Mouse (Mus musculus) activated CD4-positive, CD25-positive, alpha-beta regulatory T cell, adult 4 months (primary cell): Measurements from ENCODE around the gene Pgm2l1. TPM values are rescaled to one million over a fixed set of nuclear protein-coding genes. Genes with fewer than 3 reads are reported as not detected.

ENCODE experiments used
- ATAC-seq: one replicate; pipeline ENCODE4 v1.8.0; 2017
- polyA plus RNA-seq, 2 experiments: library from polyadenylated mRNA; unstranded; fragments of 100-300 nt; shearing (Covaris generic); gene quantifications; one replicate each; pipeline ENCODE4 v1.2.1; 2017

The Pgm2l1 gene
- polyA plus RNA-seq, result 1 to 10 TPM; 3.7 to 3.8 TPM

- ATAC-seq, result peak; percentile 94
These were observed at the start of gene Pgm2l1 for GRCm38 (mm10) chr7:100227158-100227875. Pgm2l1 (plus strand) TSS chr7:100227394.

- ATAC-seq, result no peak
These were observed 48.9 kb upstream of the Pgm2l1 start for GRCm38 (mm10) chr7:100178016-100178890.

GRCm38 (mm10) chr7:100178891-100179233, 48.3 kb upstream of the Pgm2l1 start:
- ATAC-seq, result no peak

DNA sequence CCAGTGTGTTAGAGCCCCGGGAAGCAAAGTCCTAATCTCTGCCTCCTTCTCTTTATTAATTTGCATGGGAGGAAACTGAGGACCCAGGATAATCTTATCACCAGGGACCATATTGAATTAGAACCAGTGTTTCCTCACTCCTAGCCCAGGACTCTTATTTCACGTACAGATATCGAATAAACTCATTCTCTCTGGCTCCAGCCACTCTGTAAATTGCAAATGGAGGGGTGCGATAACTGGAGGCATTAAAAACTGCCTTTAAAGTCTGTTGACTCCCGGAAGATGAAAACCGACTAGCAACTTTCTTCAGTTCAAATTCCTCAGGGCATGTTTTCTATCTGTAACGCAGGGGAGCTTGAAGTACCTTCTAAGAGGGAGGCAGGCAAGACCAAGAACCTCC, 47.8 kb upstream of the Pgm2l1 start:
- ATAC-seq, result no peak

DNA sequence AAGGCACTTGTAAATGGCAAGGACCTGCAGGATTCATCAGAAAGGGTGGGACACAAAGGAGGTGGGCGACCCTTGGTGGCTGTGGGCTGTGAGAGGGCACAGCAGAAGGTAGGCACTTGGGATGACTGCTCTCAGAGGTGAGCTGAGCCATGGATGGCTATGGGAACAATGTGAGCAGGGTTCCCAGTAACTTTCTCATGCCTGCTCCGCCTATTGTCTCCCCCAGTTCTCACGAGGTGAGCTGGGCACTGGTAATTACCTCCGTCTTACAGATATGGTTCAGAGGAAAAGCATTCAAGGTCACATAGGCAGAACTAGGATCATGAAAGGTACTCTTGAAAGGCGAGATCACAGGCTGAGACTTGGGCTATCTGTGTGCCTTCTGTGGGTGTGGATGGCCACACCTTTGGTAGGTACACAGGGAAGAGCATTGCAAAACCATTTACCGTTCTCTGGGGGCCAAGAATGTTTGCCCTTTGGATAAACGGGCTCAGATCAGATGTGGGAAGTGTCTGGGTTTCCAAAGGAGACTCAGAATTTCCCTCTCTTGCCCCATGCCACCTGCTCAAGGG, 47.3 kb upstream of the Pgm2l1 start:
- ATAC-seq, result no peak

- no peak for ATAC-seq
These were observed 46.0 kb upstream of the Pgm2l1 start for GRCm38 (mm10) chr7:100181176-100181575.

- no peak for ATAC-seq
These were observed 45.6 kb upstream of the Pgm2l1 start for GRCm38 (mm10) chr7:100181614-100182013.

- no peak for ATAC-seq
These were observed 44.8 kb upstream of the Pgm2l1 start for GRCm38 (mm10) chr7:100182388-100182787.

- no peak for ATAC-seq
These were observed 39.6 kb upstream of the Pgm2l1 start for GRCm38 (mm10) chr7:100187601-100188000.

GRCm38 (mm10) chr7:100190167-100190566, 37.0 kb upstream of the Pgm2l1 start:
- ATAC-seq, result no peak

DNA sequence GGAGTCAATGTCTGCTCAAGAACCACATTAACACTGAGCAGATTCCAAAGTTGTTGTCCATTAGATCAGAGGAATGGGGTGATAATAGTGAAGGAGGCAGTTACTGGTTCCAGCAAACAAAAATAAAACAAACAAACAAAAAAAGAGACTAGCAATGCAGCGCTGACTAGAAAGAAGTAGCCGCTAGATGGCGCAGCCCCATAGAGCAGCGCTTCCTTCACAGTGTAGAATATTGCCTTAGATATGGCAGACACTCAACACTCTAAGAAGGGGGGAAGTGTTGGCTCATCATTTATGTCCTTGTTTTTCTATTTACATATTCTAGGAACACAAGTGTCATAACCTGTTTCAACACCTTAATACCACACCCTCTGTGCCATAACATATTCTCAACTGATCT, 36.4 kb upstream of the Pgm2l1 start:
- ATAC-seq, result no peak

DNA sequence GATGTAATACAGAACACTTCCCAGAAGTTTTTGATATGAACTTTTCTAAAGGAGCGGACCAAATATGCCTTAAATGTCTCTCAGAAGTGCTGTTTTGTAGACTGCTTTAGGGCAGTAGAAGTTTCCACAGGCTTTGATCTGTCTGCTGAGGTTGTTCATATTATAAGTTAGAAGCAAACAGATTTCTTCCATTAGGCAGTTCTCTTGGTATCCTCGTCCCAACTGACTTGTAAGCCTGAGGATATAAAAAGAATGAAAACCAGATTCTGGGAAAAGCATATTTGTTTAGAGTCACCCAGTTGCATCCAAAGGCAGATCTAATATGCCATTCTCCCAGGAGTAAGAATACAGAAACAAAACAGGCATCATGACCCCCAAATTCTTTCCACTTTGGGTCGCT, 26.0 kb upstream of the Pgm2l1 start:
- no peak for ATAC-seq

DNA sequence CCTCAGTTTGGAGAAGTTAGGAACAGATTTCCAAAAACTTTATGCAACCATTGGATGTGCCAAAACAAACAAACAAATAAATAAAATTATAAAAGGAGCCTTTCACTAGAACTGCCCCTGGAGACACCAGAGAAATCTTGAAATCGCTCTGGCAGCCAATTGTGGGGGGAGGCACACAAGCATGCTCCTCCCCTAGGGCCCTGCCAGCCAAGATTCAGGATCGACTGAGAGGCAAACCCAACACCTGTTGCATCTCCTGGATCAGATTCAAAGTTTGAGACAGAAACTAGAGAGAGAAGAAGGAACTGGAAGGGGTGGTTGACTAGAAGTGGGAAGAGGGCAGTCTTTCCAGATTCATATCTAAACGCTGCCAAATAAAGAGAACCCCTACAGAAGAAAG, 23.6 kb upstream of the Pgm2l1 start:
- no peak for ATAC-seq

GRCm38 (mm10) chr7:100204871-100205270, 22.3 kb upstream of the Pgm2l1 start:
- no peak for ATAC-seq

DNA sequence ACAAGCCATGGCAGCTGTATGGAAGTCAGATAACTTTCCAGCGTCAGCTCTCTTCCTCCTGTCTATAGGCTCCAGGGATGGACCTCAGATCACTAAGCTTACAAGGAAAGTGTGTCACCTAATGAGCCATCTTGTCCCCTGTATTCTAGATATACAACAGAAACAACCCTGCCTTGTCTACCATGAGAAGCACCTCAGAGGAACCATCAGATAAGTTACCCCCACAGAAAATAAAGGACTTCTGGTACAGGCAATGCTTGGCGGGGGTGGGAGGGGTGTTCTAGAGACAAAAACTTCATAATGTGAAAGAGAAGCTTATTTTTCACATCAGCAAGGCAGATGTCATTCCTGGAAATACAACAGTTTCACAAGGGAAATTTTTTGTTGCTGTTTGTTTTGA, 21.1 kb upstream of the Pgm2l1 start:
- ATAC-seq, result no peak

- ATAC-seq, result no peak
These were observed 19.3 kb upstream of the Pgm2l1 start for GRCm38 (mm10) chr7:100207886-100208285.

- no peak for ATAC-seq
These were observed 12.9 kb upstream of the Pgm2l1 start for GRCm38 (mm10) chr7:100214310-100214709.

DNA sequence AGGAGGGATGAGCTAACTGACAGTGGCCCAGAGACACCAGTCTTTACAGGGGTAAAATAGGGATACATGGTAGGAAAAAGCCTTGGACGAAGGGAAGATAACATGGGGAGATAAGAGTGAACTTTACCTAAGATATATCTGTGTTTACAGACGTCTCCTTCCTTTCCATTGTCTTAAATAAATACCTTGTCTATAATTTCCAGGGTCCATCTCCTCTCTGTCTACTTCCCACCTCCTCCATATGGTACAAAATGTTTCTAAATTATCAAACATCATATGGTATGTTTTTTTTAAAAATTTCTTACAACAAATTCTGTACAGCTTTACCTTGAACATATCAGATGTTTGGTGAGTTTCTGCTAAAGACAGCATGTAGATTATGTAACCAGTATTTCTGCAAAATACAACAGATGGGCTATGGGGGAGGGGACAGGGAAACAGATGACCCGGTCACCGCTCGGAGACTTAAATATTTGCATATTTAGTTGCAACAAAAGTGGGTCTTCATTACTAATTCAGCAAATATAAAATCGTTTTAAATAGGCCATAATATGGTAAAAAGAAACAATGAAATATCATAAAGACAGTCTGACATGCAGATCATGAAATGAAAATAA, 12.0 kb upstream of the Pgm2l1 start:
- no peak for ATAC-seq

DNA sequence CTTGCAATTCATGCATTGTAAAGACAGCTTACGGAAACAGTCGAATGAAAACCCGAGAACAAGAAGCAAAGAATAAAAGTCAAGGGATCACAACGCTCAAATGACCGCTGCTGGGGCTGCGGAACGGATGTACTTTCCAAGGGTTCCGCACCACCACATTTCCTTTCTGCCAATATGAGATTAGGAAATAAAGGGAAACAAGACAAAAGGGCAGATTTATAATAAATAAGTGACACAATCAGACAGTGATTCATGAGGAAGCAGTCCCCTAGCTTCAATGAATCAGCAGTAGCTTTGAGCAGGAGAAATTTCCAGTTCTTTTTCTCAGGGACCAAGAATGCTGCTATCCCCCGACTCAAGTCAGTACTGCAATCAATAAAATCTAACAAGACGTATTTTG, 11.2 kb upstream of the Pgm2l1 start:
- ATAC-seq, result no peak

- no peak for ATAC-seq
These were observed 10.3 kb upstream of the Pgm2l1 start for GRCm38 (mm10) chr7:100216601-100217565.

GRCm38 (mm10) chr7:100227896-100228525, 817 bp downstream of the Pgm2l1 start:
- ATAC-seq, result peak; percentile 24

- ATAC-seq, result no peak
These were observed 1.8 kb downstream of the Pgm2l1 start for GRCm38 (mm10) chr7:100228957-100229356.
